Mouse (Mus musculus): ENCODE measurements around the gene Ubxn2a. TPM values are rescaled to one million over a fixed set of nuclear protein-coding genes. Genes with fewer than 3 reads are reported as not detected.

Gene Ubxn2a
- total and polyA plus RNA-seq, 2 experiments from 2014 or later, result 29.0 to 34.9 TPM

DNA sequence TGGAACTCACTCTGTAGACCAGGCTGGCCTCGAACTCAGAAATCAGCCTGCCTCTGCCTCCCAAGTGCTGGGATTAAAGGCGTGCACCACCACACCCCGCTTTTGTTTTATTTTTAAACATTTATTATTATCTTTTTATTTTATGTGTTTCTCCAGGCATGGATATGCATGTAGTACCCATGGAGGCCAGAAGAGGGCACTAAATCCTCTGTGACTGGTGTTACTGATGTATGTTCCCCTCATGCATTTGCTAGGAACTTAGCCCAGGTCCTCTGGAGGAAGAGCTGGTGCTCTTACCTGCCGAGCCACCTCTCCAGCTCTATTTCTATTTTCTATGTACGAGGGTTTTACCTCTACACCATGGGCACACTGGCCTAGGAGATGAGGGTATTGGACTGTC lies 51.3 kb downstream of the Ubxn2a start:
- 97% methylated on average over 5 of the region's 5 CpGs for WGBS
- no peak overlapping the region for H3K4me2 ChIP-seq (ENCODE audit: low read depth)
- no peaks in the 10 kb centered on the region for H3K27me3 ChIP-seq (ENCODE audit: insufficient read depth, low read length)
- H3K9ac ChIP-seq, result no peak overlapping the region
- no peak overlapping the region for H3K4me3 ChIP-seq (ENCODE audit: low read depth, low read length)
- H3K27ac ChIP-seq (ENCODE audit: low read depth, low read length), result no peak overlapping the region
- DNase-seq (no peak), ATAC-seq (no peak)
- 0 out of 2 replicates have a peak, but pooled peaks cover 5% of the 10 kb centered on the region for H3K36me3 ChIP-seq (ENCODE audit: insufficient read depth)
- TF ChIP-seq CTCF (IDR thresholded peaks at IDR 0.05; ENCODE audit: low read depth), result peak; percentile 35
- no peaks in the 10 kb centered on the region for H3K4me1 ChIP-seq (ENCODE audit: insufficient read depth)
- H3K9me3 ChIP-seq (ENCODE audit: low read length), result no peaks in the 10 kb centered on the region

GRCm38 (mm10) chr12:4843741-4844140 lies 63.8 kb downstream of the Ubxn2a start:
- Histone ChIP-seq H3K27ac (ENCODE audit: low read depth, low read length) (no peak overlapping the region), H3K4me2 (ENCODE audit: low read depth) (peak overlapping the region; percentile 68), H3K36me3 (ENCODE audit: insufficient read depth) (no peaks in the 10 kb centered on the region), H3K9ac (peak overlapping the region; percentile 46), H3K27me3 (ENCODE audit: insufficient read depth, low read length) (no peaks in the 10 kb centered on the region), H3K9me3 (ENCODE audit: low read length) (no peaks in the 10 kb centered on the region), H3K4me3 (ENCODE audit: low read depth, low read length) (peak overlapping the region; percentile 70), H3K4me1 (ENCODE audit: insufficient read depth) (no peaks in the 10 kb centered on the region)
- WGBS, result 0% methylated on average over 12 of the region's 12 CpGs
- DNase-seq (no peak), ATAC-seq (peak; percentile 36)
- TF ChIP-seq CTCF (IDR thresholded peaks at IDR 0.05; ENCODE audit: low read depth), result no peak

DNA sequence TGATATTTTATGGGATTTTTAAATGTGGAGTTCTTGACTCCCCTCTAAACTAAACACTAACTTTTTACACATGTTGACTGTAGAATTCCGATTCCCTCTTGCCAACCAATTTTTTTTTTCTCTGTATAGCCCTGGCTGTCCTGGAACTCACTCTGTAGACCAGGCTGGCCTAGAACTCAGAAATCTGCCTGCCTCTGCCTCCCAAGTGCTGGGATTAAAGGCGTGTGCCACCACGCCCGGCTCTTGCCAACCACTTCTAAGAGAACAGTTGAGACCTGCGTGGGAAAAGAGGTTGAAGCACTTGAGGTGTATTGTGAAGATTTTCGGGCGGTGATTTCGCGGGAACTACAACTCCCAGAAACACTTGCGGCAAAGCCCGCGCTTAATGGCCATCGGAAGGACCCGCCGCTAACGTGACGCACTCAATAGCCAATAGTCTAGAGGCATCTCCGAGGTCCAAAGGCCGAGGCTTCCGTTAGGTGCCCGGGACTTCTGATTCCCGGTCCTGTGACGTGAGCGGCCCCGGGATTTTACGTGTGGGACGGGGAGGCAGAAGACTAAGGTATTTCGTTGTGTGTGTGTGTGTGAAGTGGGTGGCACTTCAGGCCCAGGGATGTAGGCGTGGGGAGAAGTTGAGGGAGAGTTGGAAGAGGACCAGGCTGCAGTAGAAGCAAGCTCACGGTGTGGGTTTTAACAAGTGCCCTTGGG lies 64.5 kb downstream of the Ubxn2a start, which contains the start of gene Wdcp:
Gene Wdcp, plus strand, starts transcription at position 414 of the 708 bp plus-strand sequence.
- no peaks in the 10 kb centered on the region for H3K36me3 ChIP-seq (ENCODE audit: insufficient read depth)
- DNase-seq (peak; percentile 92), ATAC-seq (peak; percentile 93)
- no peak within 1 kb of the TSS for H3K27ac ChIP-seq (ENCODE audit: low read depth, low read length)
- TF ChIP-seq CTCF (IDR thresholded peaks at IDR 0.05; ENCODE audit: low read depth), result no peak
- peak within 1 kb of the TSS; percentile 46 for H3K9ac ChIP-seq
- peak within 1 kb of the TSS; percentile 70 for H3K4me3 ChIP-seq (ENCODE audit: low read depth, low read length)
- no peaks in the 10 kb centered on the region for H3K4me1 ChIP-seq (ENCODE audit: insufficient read depth)
- H3K27me3 ChIP-seq (ENCODE audit: insufficient read depth, low read length), result no peaks in the 10 kb centered on the region
- H3K4me2 ChIP-seq (ENCODE audit: low read depth), result peak within 1 kb of the TSS; percentile 91
- no peaks in the 10 kb centered on the region for H3K9me3 ChIP-seq (ENCODE audit: low read length)
- WGBS, result under 1% methylated on average over 30 of the region's 30 CpGs

DNA sequence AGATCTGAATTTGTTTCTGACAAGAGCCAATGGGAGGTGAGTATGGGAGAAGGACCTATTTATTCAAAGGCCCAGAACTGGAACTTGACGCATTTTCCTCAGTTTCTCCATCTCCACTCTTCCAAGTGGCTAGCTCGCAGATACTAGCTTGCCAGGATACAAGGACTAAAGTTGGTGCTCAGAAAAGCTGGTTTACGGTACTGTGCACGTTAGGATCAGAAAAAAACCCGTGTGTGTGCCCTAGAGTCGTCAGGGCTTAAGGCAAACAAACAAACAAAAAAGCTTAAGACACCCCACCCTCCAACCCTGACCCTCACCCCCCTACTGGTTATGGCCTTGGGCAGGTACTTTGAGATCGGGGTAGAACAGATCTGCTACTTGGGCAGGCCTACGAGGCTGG lies 65.0 kb downstream of the Ubxn2a start:
- Histone ChIP-seq H3K4me2 (ENCODE audit: low read depth) (0 out of 2 replicates have a peak overlapping the region, but pooled peaks have one; percentile 68), H3K27ac (ENCODE audit: low read depth, low read length) (no peak overlapping the region), H3K4me1 (ENCODE audit: insufficient read depth) (no peaks in the 10 kb centered on the region), H3K27me3 (ENCODE audit: insufficient read depth, low read length) (no peaks in the 10 kb centered on the region), H3K4me3 (ENCODE audit: low read depth, low read length) (no peak overlapping the region), H3K36me3 (ENCODE audit: insufficient read depth) (no peaks in the 10 kb centered on the region), H3K9me3 (ENCODE audit: low read length) (no peaks in the 10 kb centered on the region), H3K9ac (no peak overlapping the region)
- DNase-seq, result no peak
- no peak for TF ChIP-seq CTCF (IDR thresholded peaks at IDR 0.05; ENCODE audit: low read depth)
- ATAC-seq, result no peak
- 91% methylated on average over 8 of the region's 8 CpGs for WGBS

GRCm38 (mm10) chr12:4841392-4841887 lies 66.1 kb downstream of the Ubxn2a start, which contains the start of gene Fkbp1b:
TSS of gene Fkbp1b (minus strand) at chr12:4841591.
- 2% methylated on average over 31 of the region's 37 CpGs for WGBS

GRCm38 (mm10) chr12:4840741-4841140 lies 66.8 kb downstream of the Ubxn2a start:
- TF ChIP-seq CTCF (IDR thresholded peaks at IDR 0.05; ENCODE audit: low read depth), result no peak
- H3K9ac ChIP-seq, result peak overlapping the region; percentile 68
- no peak overlapping the region for H3K27ac ChIP-seq (ENCODE audit: low read depth, low read length)
- H3K4me1 ChIP-seq (ENCODE audit: insufficient read depth), result no peaks in the 10 kb centered on the region
- no peaks in the 10 kb centered on the region for H3K27me3 ChIP-seq (ENCODE audit: insufficient read depth, low read length)
- H3K4me2 ChIP-seq (ENCODE audit: low read depth), result peak overlapping the region; percentile 91
- ATAC-seq, result no peak
- no peak for DNase-seq
- no peaks in the 10 kb centered on the region for H3K9me3 ChIP-seq (ENCODE audit: low read length)
- 2% methylated on average over 11 of the region's 11 CpGs for WGBS
- H3K36me3 ChIP-seq (ENCODE audit: insufficient read depth), result no peaks in the 10 kb centered on the region
- H3K4me3 ChIP-seq (ENCODE audit: low read depth, low read length), result peak overlapping the region; percentile 79

More at GRCm38 (mm10) chr12:4841392-4841887, 66.1 kb downstream of the Ubxn2a start, which contains the start of gene Fkbp1b:
- peak; percentile 45 for DNase-seq
- H3K4me3 ChIP-seq (ENCODE audit: low read depth, low read length), result peak within 1 kb of the TSS; percentile 79
- H3K4me1 ChIP-seq (ENCODE audit: insufficient read depth), result no peaks in the 10 kb centered on the region
- no peaks in the 10 kb centered on the region for H3K9me3 ChIP-seq (ENCODE audit: low read length)
- no peaks in the 10 kb centered on the region for H3K27me3 ChIP-seq (ENCODE audit: insufficient read depth, low read length)
- H3K4me2 ChIP-seq (ENCODE audit: low read depth), result peak within 1 kb of the TSS; percentile 91
- peak within 1 kb of the TSS; percentile 68 for H3K9ac ChIP-seq
- H3K27ac ChIP-seq (ENCODE audit: low read depth, low read length), result no peak within 1 kb of the TSS
- H3K36me3 ChIP-seq (ENCODE audit: insufficient read depth), result no peaks in the 10 kb centered on the region
- peak; percentile 46 for ATAC-seq
- TF ChIP-seq CTCF (IDR thresholded peaks at IDR 0.05; ENCODE audit: low read depth), result no peak

DNA sequence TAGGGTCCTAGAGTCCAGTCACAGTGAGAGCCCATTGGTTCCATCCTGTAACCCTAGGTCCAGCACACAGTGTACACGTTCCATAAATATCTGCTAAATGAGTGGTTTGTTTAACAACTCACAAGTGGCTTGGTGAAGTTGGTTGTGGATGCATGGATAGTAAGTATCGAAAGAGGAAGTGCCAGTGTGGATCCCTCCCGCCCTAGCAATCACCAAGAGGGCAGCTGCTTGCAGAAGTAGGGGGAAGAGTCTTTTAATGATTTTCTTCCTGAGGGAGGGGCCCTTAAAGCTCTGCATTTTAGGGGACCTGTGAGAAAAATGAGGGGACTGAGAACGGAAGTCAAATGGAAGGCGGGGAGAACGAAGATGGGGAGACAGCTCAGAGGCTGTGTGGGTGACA lies 67.5 kb downstream of the Ubxn2a start:
- DNase-seq (no peak), ATAC-seq (no peak)
- TF ChIP-seq CTCF (IDR thresholded peaks at IDR 0.05; ENCODE audit: low read depth), result no peak
- Histone ChIP-seq H3K4me2 (ENCODE audit: low read depth) (no peak overlapping the region; the same call in 1 of the 2 replicates), H3K4me3 (ENCODE audit: low read depth, low read length) (no peak overlapping the region), H3K27ac (ENCODE audit: low read depth, low read length) (no peak overlapping the region), H3K9ac (no peak overlapping the region), H3K9me3 (ENCODE audit: low read length) (no peaks in the 10 kb centered on the region), H3K4me1 (ENCODE audit: insufficient read depth) (no peaks in the 10 kb centered on the region), H3K36me3 (ENCODE audit: insufficient read depth) (no peaks in the 10 kb centered on the region), H3K27me3 (ENCODE audit: insufficient read depth, low read length) (no peaks in the 10 kb centered on the region)
- WGBS, result 62% methylated on average over 6 of the region's 6 CpGs

Data from forebrain, postnatal 0 days (tissue).